Mouse (Mus musculus): ENCODE measurements around the gene Naa35. TPM values are rescaled to one million over a fixed set of nuclear protein-coding genes. Genes with fewer than 3 reads are reported as not detected.

Gene Naa35
- polyA plus RNA-seq (2012; rRNA removed), result 11.7 and 16.2 TPM in 2 replicates

DNA sequence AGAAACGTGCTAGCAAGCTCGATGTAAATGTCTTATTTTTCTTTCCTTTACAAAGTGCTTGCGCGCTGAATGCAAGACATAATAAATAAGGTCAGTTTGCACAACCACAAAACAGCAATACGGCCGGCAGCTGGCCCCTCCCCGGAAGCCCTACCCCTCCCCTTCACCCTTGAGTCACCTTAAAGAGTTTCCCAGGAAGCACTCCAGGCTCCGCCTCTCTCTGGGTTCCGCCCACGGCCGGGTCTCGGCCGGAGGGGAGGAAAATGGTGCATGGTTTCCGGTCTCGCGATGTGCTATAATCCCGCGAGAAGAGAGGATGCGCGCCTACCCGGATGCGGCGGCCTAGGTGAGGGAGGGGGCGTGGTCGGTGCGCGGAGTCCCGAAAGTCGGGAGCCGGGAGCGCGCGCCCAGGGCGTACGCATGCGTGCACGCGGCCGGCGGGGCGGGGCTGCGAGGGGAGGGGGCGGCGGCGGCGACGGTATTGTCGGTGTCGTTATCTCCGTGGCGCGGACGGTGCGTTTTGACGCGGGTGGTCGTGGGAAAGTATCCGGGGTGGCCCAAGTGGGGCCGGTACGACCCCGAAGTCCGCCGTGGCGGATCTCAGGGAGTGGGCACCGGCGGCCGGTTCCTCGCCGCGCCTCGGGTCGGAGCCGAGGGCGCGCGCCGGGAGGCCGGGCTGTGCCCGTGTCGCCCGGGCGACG is at the start of gene Naa35, which contains the start of gene Agtpbp1:
Gene Naa35, plus strand, starts transcription at position 313 of the 701 bp plus-strand sequence.
Gene Agtpbp1, minus strand, starts transcription at position 281 of the 701 bp plus-strand sequence.
- TF ChIP-seq POLR2A (IDR thresholded peaks at IDR 0.05; ENCODE audit: low read depth, low read length) (peak; percentile 17), CTCF (IDR thresholded peaks at IDR 0.05; ENCODE audit: extremely low read depth, insufficient read depth, insufficient read length, insufficient replicate concordance) (no peak)
- Histone ChIP-seq H3K27me3 (ENCODE audit: control insufficient read depth, insufficient read depth, low read length) (no peaks in the 10 kb centered on the region), H3K27ac (ENCODE audit: insufficient read depth, low read length) (peak within 1 kb of the TSS; percentile 66; the same call in 1 of the 2 replicates), H3K4me1 (ENCODE audit: control insufficient read depth, insufficient read depth, insufficient read length) (no peaks in the 10 kb centered on the region; the same call in 1 of the 2 replicates), H3K36me3 (ENCODE audit: control insufficient read depth, insufficient read depth, low read length) (no peaks in the 10 kb centered on the region), H3K4me3 (ENCODE audit: extremely low read depth, insufficient read depth, insufficient read length) (peak within 1 kb of the TSS; percentile 91)
- WGBS, result under 1% methylated on average over 83 of the region's 83 CpGs
- peak; percentile 98 to 99 for DNase-seq (ENCODE audit: low read depth in 1 of 2, low spot score in 2 of 2)

DNA sequence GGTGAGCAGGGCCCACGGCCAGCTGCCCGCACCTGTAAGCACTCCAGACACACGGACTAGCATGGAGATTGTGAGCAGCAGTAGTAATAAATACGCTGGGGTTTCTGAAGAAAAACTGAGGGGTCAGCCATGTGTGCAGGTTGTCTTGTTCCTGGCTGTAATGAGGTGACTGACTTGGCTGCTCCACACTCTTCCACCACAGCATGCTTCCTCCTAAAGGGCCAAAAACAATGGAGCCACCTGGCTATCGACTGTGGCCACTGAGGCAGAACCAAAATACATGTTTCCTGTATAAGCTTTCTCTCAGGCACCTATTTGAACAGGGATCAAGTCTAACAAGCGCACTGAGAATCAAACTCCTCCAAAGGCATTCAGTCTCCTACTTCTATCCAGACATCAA is 49.3 kb upstream of the Naa35 start:
- peaks cover 10% of the 10 kb centered on the region for H3K36me3 ChIP-seq (ENCODE audit: control insufficient read depth, insufficient read depth, low read length)
- H3K4me1 ChIP-seq (ENCODE audit: control insufficient read depth, insufficient read depth, insufficient read length), result no peaks in the 10 kb centered on the region
- DNase-seq (ENCODE audit: low read depth in 1 of 2, low spot score in 2 of 2), result no peak
- TF ChIP-seq CTCF (IDR thresholded peaks at IDR 0.05; ENCODE audit: extremely low read depth, insufficient read depth, insufficient read length, insufficient replicate concordance), result no peak
- no peak for TF ChIP-seq POLR2A (IDR thresholded peaks at IDR 0.05; ENCODE audit: low read depth, low read length)
- WGBS, result 86% methylated on average over 6 of the region's 6 CpGs
- H3K27ac ChIP-seq (ENCODE audit: insufficient read depth, low read length), result no peak overlapping the region
- H3K4me3 ChIP-seq (ENCODE audit: extremely low read depth, insufficient read depth, insufficient read length), result no peak overlapping the region
- H3K27me3 ChIP-seq (ENCODE audit: control insufficient read depth, insufficient read depth, low read length), result no peaks in the 10 kb centered on the region

DNA sequence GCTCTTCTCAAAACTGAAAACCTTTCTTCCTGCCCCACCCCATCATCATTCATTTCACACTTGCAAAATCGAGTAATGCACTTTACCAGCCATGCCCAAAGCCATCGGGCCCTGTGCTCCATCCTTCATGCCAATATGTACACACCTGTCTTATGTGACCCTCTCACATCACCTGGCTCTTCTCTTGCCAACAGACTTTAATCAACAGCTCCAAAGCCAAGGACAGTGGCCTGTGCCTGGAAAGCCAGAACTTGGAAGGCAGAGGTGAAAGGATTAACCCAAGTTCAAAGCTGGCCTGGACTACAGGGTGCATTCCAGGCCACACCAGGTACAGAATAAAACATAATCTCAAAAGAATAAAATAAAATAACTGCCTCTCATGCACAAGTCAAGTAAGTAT is 48.4 kb upstream of the Naa35 start:
- TF ChIP-seq CTCF (IDR thresholded peaks at IDR 0.05; ENCODE audit: extremely low read depth, insufficient read depth, insufficient read length, insufficient replicate concordance), result no peak
- no peak for TF ChIP-seq POLR2A (IDR thresholded peaks at IDR 0.05; ENCODE audit: low read depth, low read length)
- H3K27me3 ChIP-seq (ENCODE audit: control insufficient read depth, insufficient read depth, low read length), result no peaks in the 10 kb centered on the region
- H3K4me3 ChIP-seq (ENCODE audit: extremely low read depth, insufficient read depth, insufficient read length), result no peak overlapping the region
- H3K27ac ChIP-seq (ENCODE audit: insufficient read depth, low read length), result no peak overlapping the region
- H3K36me3 ChIP-seq (ENCODE audit: control insufficient read depth, insufficient read depth, low read length), result peaks cover 9% of the 10 kb centered on the region
- 86% methylated on average over 2 of the region's 2 CpGs for WGBS
- H3K4me1 ChIP-seq (ENCODE audit: control insufficient read depth, insufficient read depth, insufficient read length), result no peaks in the 10 kb centered on the region
- no peak for DNase-seq (ENCODE audit: low read depth in 1 of 2, low spot score in 2 of 2)

DNA sequence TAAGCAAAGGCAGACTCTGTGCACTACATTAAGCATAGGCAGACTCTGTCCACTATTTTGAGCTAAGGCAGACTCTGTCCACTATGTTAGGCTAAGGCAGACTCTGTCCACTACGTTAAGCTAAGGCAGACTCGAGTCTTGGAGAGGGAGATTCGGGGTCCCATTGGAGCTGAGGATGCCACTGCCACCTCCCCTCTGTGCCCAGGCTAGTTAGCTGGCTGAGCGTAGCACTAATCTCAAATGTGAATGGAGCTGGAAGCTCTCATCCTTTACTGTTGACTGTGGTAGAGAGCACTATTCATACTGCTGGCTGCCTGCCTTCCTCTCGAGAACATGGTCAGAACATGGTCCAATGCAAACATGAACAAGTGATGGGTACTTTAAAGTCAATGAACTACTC is 46.4 kb upstream of the Naa35 start:
- Histone ChIP-seq H3K27ac (ENCODE audit: insufficient read depth, low read length) (no peak overlapping the region), H3K4me3 (ENCODE audit: extremely low read depth, insufficient read depth, insufficient read length) (no peak overlapping the region), H3K4me1 (ENCODE audit: control insufficient read depth, insufficient read depth, insufficient read length) (no peaks in the 10 kb centered on the region), H3K36me3 (ENCODE audit: control insufficient read depth, insufficient read depth, low read length) (peaks cover 3% of the 10 kb centered on the region; the same call in 1 of the 2 replicates), H3K27me3 (ENCODE audit: control insufficient read depth, insufficient read depth, low read length) (no peaks in the 10 kb centered on the region)
- no peak for TF ChIP-seq CTCF (IDR thresholded peaks at IDR 0.05; ENCODE audit: extremely low read depth, insufficient read depth, insufficient read length, insufficient replicate concordance)
- no peak for TF ChIP-seq POLR2A (IDR thresholded peaks at IDR 0.05; ENCODE audit: low read depth, low read length)
- DNase-seq (ENCODE audit: low read depth in 1 of 2, low spot score in 2 of 2), result no peak
- 95% methylated on average over 5 of the region's 5 CpGs for WGBS

DNA sequence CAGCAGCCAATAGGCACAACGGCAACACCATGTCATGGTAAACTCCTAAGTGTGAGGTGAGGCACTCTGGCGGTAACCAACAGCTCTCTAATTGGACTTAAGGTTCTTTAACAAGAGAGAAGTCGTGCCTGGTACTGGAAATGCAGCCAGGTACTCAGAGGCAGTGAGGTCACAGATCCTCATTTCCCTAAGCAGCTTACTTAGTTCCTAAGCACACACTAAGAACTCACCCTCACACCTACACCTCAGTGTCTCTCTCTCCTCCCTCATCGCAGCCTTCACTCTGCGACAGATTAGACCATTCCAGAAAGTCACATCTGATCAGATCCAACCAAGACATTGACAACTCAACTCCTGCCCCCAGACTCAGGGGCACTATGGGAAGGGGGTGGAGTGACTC is 45.0 kb upstream of the Naa35 start:
- WGBS, result 98% methylated on average over 5 of the region's 5 CpGs
- DNase-seq (ENCODE audit: low read depth in 1 of 2, low spot score in 2 of 2), result no peak
- H3K4me3 ChIP-seq (ENCODE audit: extremely low read depth, insufficient read depth, insufficient read length), result no peak overlapping the region
- H3K27me3 ChIP-seq (ENCODE audit: control insufficient read depth, insufficient read depth, low read length), result no peaks in the 10 kb centered on the region
- H3K4me1 ChIP-seq (ENCODE audit: control insufficient read depth, insufficient read depth, insufficient read length), result no peaks in the 10 kb centered on the region
- peaks cover 3% of the 10 kb centered on the region; the same call in 1 of the 2 replicates for H3K36me3 ChIP-seq (ENCODE audit: control insufficient read depth, insufficient read depth, low read length)
- H3K27ac ChIP-seq (ENCODE audit: insufficient read depth, low read length), result no peak overlapping the region
- TF ChIP-seq POLR2A (IDR thresholded peaks at IDR 0.05; ENCODE audit: low read depth, low read length) (no peak), CTCF (IDR thresholded peaks at IDR 0.05; ENCODE audit: extremely low read depth, insufficient read depth, insufficient read length, insufficient replicate concordance) (no peak)

DNA sequence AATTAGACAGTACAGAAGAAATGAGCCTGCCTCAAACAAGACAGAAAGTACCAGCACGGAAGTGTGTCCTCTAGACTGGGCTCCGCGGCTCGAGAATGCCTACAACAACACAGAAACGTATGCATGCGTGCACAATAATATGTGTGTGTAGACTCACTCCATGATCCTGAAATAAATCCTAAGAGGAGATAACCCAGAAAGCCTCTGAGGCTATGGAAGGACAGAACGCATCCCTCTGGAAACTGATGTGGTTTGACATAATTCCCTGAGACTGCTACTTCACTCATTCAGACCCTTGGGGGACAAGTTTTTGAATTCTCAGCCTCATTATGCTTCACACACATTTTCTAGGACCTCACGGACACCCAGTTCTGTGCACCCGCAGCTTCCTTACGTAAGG is 42.6 kb upstream of the Naa35 start:
- Histone ChIP-seq H3K27ac (ENCODE audit: insufficient read depth, low read length) (no peak overlapping the region), H3K36me3 (ENCODE audit: control insufficient read depth, insufficient read depth, low read length) (no peaks in the 10 kb centered on the region), H3K4me1 (ENCODE audit: control insufficient read depth, insufficient read depth, insufficient read length) (no peaks in the 10 kb centered on the region), H3K27me3 (ENCODE audit: control insufficient read depth, insufficient read depth, low read length) (no peaks in the 10 kb centered on the region), H3K4me3 (ENCODE audit: extremely low read depth, insufficient read depth, insufficient read length) (no peak overlapping the region)
- WGBS, result 95% methylated on average over 10 of the region's 10 CpGs
- no peak for DNase-seq (ENCODE audit: low read depth in 1 of 2, low spot score in 2 of 2)
- no peak for TF ChIP-seq CTCF (IDR thresholded peaks at IDR 0.05; ENCODE audit: extremely low read depth, insufficient read depth, insufficient read length, insufficient replicate concordance)

- Histone ChIP-seq H3K27ac (ENCODE audit: insufficient read depth, low read length) (no peak overlapping the region), H3K27me3 (ENCODE audit: control insufficient read depth, insufficient read depth, low read length) (no peaks in the 10 kb centered on the region), H3K4me1 (ENCODE audit: control insufficient read depth, insufficient read depth, insufficient read length) (no peaks in the 10 kb centered on the region), H3K36me3 (ENCODE audit: control insufficient read depth, insufficient read depth, low read length) (no peaks in the 10 kb centered on the region), H3K4me3 (ENCODE audit: extremely low read depth, insufficient read depth, insufficient read length) (no peak overlapping the region)
- no peak for DNase-seq (ENCODE audit: low read depth in 1 of 2, low spot score in 2 of 2)
- 81% methylated on average over 2 of the region's 2 CpGs for WGBS
- TF ChIP-seq POLR2A (IDR thresholded peaks at IDR 0.05; ENCODE audit: low read depth, low read length) (no peak), CTCF (IDR thresholded peaks at IDR 0.05; ENCODE audit: extremely low read depth, insufficient read depth, insufficient read length, insufficient replicate concordance) (no peak)
Measured at GRCm38 (mm10) chr13:59547091-59547490, 38.0 kb upstream of the Naa35 start.
